Mouse (Mus musculus) limb, embryonic 11.5 days (tissue): ENCODE results near the gene Cyb5d1. TPM values are rescaled to one million over a fixed set of nuclear protein-coding genes. Genes with fewer than 3 reads are reported as not detected.
"Not testable (repeated sequence)": the region's sequence is repeated elsewhere in the genome, so short reads cannot be mapped to it uniquely, and the experiment has no call there.

Experiments
- ATAC-seq: fragments of 200-750 bp; cut with Nextera tagmentation; 2 replicates; pipeline ENCODE4 v1.8.0; 2017; ENCODE audit warnings: low read depth; ENCODE audit not compliant: insufficient number of reproducible peaks, low FRiP score, low TSS enrichment
- DNase-seq: peaks from one replicate; pipeline ENCODE4 v3.0.0-alpha.2; 2015; ENCODE audit warnings: low spot score
- H3K27ac ChIP-seq: fragments of 300-500 bp; sonication (generic); replicated peaks from 2 replicates; pipeline ENCODE4 v1.5.1; 2014; ENCODE audit warnings: low read depth, mild to moderate bottlenecking, low read length
- H3K27me3 ChIP-seq: fragments of 300-500 bp; sonication (generic); 2 replicates; pipeline ENCODE4 v1.6.1; 2014; ENCODE audit warnings: mild to moderate bottlenecking, low read length, mixed read lengths; ENCODE audit not compliant: control insufficient read depth, insufficient read depth
- H3K36me3 ChIP-seq: fragments of 300-500 bp; sonication (generic); 2 replicates; pipeline ENCODE4 v1.6.1; 2014; ENCODE audit warnings: mild to moderate bottlenecking, low read length, moderate library complexity, mixed read lengths; ENCODE audit not compliant: control insufficient read depth, insufficient read depth
- H3K4me1 ChIP-seq: fragments of 300-500 bp; sonication (generic); 2 replicates; pipeline ENCODE4 v1.6.1; 2014; ENCODE audit warnings: low read length, mixed read lengths; ENCODE audit not compliant: control insufficient read depth, insufficient read depth
- H3K4me2 ChIP-seq: fragments of 300-500 bp; sonication (generic); 2 replicates; pipeline ENCODE4 v1.6.1; 2014; ENCODE audit warnings: low read depth, mild to moderate bottlenecking, moderate library complexity; ENCODE audit not compliant: severe bottlenecking
- H3K4me3 ChIP-seq: fragments of 300-500 bp; sonication (generic); 2 replicates; pipeline ENCODE4 v1.5.1; 2014; ENCODE audit warnings: low read depth, low read length
- H3K9ac ChIP-seq: fragments of 300-500 bp; sonication (generic); 2 replicates; pipeline ENCODE4 v1.6.1; 2014; ENCODE audit warnings: mild to moderate bottlenecking, low read length
- H3K9me3 ChIP-seq: fragments of 300-500 bp; sonication (generic); 2 replicates; pipeline ENCODE4 v1.6.1; 2016; ENCODE audit warnings: low read length; ENCODE audit not compliant: control insufficient read depth
- WGBS: fragments of 180-500 bp; shearing (Covaris S2); extraction: QIAGEN DNeasy Blood & Tissue Kit; methylation state at CpG from one replicate; pipeline ENCODE4 v1.1.7; 2014; 5-methylcytosine and 5-hydroxymethylcytosine counted together
- polyA plus RNA-seq: library from polyadenylated mRNA; unstranded; fragments of >200 nt; fragmentation: Nextera tagmentation; extraction: Ambion mirVana; gene quantifications from 2 replicates; pipeline ENCODE4 v1.2.1, GENCODE M21; 2014

The Cyb5d1 gene
- 29.2 and 37.0 TPM in 2 replicates for polyA plus RNA-seq

DNA sequence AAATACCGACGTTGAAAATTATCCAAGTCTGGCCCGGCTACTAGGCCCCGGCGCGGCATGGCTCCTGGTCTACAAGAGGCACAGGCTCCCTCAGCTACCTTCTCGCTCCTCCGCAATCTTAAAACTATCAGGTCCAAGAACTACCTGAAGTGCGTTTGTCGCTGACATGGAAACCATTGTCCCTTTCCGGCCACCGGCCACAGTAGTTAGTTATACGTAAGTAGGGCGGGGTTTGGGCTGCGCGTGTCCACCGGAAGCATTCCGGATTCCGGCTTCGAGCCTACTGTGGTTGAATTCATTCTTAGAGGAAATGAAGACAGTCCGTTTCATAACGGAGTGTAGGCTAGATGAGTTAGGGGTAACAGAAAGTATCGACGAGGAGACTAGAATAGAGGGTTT lies at the start of gene Cyb5d1, which contains the start of gene Naa38:
TSS of gene Cyb5d1 (minus strand) at position 397 of the 399 bp plus-strand sequence.
TSS of gene Naa38 (plus strand) at position 253 of the 399 bp plus-strand sequence.
- peak within 1 kb of the TSS; percentile 90 for H3K27ac ChIP-seq
- not testable (repeated sequence) for H3K9me3 ChIP-seq, H3K36me3 ChIP-seq, H3K27me3 ChIP-seq
- H3K4me1 ChIP-seq = peaks cover 33% of the 10 kb centered on the region
- WGBS = under 1% methylated on average over 20 of the region's 24 CpGs
- peak; percentile 88 for DNase-seq
- H3K4me2 ChIP-seq = peak within 1 kb of the TSS; percentile 80
- ATAC-seq = peak; percentile 57
- H3K4me3 ChIP-seq = peak within 1 kb of the TSS; percentile 62
- peak within 1 kb of the TSS; percentile 90 for H3K9ac ChIP-seq

DNA sequence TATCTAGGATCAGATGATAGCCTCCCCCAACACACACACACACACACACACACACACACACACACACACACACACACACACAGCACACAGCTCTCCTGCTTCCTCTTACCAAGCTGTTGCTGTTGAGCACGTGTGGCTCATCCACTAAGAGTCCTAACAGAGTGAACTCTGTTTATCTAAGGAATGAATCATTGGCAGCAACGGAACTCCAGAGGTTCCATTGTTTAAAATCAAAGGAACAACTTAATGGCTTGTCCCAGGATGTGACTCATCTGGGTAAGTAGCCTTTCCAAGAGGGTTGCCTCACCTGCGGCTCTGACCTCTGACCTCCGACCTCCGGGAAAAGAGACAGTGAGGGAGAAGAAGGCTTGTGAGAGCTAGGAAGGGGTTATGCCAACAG lies 47.9 kb upstream of the Cyb5d1 start:
- Histone ChIP-seq H3K27ac (no peak overlapping the region), H3K9me3 (no peaks in the 10 kb centered on the region; the same call in 1 of the 2 replicates), H3K27me3 (no peaks in the 10 kb centered on the region), H3K36me3 (no peaks in the 10 kb centered on the region), H3K4me1 (no peaks in the 10 kb centered on the region), H3K4me3 (no peak overlapping the region), H3K9ac (no peak overlapping the region), H3K4me2 (no peak overlapping the region)
- DNase-seq = no peak
- WGBS = 37% methylated on average over 5 of the region's 5 CpGs
- no peak for ATAC-seq

DNA sequence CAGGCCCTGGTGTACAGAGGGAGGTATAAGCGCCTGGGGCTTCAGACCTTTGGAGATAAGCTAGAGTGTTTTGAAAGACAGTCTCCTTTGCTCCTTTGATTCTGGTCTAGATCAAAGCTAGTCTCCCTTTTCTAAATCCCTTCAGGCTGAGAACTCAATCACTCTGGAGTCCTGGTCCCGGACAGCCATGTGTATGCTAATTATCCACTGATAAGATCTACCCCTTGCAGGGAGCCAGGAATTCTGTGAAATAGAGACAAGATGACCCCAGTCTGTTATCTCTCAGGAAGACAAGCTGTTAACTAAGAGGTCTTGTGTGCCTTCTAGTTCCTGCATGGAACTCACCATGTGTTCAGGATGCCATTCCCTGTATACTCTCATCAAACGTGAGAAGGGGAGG lies 41.9 kb upstream of the Cyb5d1 start:
- Histone ChIP-seq H3K9ac (no peak overlapping the region), H3K27me3 (peaks cover 3% of the 10 kb centered on the region; the same call in 1 of the 2 replicates), H3K4me3 (no peak overlapping the region), H3K27ac (no peak overlapping the region), H3K4me1 (no peaks in the 10 kb centered on the region), H3K4me2 (no peak overlapping the region), H3K36me3 (no peaks in the 10 kb centered on the region), H3K9me3 (no peaks in the 10 kb centered on the region)
- no peak for ATAC-seq
- DNase-seq = no peak
- WGBS = 34% methylated on average over 3 of the region's 3 CpGs

DNA sequence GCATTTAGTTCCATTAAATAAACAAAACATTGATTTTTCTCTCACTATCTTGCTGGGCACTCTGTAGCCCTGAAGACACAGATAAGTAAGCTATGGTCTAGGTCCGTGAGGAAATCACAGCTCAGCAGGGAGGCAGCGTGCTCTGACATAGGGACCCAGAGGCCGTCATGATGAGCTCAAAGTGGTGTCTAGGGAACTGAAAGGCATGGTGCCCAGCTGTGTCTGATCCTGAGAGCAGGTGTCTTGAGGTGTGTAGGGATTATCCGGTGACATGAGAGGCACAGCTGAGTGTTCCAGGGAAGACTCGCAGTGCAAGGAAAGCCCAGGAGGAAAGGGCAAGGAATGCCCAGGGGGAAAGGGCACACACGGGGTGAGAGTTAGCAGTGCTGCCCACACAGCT lies 37.8 kb upstream of the Cyb5d1 start:
- Histone ChIP-seq H3K4me2 (no peak overlapping the region), H3K27me3 (peaks cover 3% of the 10 kb centered on the region; the same call in 1 of the 2 replicates), H3K36me3 (no peaks in the 10 kb centered on the region), H3K9ac (no peak overlapping the region), H3K4me1 (no peaks in the 10 kb centered on the region), H3K27ac (no peak overlapping the region), H3K4me3 (no peak overlapping the region), H3K9me3 (no peaks in the 10 kb centered on the region)
- WGBS = 64% methylated on average over 6 of the region's 6 CpGs
- DNase-seq (no peak), ATAC-seq (no peak)

DNA sequence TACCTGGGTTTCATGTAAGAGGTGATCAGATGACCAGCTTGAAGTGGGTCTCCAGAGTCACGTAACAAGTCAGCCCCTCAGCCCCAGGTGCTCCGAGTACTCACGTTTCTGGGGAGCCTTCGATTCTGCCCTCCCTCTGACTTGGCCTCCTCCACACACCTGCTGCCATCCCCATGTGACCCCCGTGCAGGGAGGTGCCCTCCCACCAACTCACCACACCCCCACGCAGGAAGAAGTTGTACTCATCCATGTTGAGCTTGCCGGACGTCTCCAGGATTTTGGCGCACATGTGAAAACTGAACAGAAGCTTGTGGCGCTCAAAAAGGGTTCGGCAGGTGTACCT lies 37.2 kb upstream of the Cyb5d1 start:
- Histone ChIP-seq H3K27ac (no peak overlapping the region), H3K9ac (no peak overlapping the region), H3K4me3 (no peak overlapping the region), H3K4me2 (no peak overlapping the region), H3K27me3 (peaks cover 3% of the 10 kb centered on the region; the same call in 1 of the 2 replicates), H3K36me3 (no peaks in the 10 kb centered on the region), H3K9me3 (no peaks in the 10 kb centered on the region), H3K4me1 (no peaks in the 10 kb centered on the region)
- ATAC-seq (no peak), DNase-seq (no peak)
- WGBS = 71% methylated on average over 11 of the region's 11 CpGs

- Histone ChIP-seq H3K36me3 (no peaks in the 10 kb centered on the region), H3K4me2 (no peak overlapping the region), H3K4me3 (no peak overlapping the region), H3K4me1 (no peaks in the 10 kb centered on the region), H3K27me3 (peaks cover 3% of the 10 kb centered on the region; the same call in 1 of the 2 replicates), H3K27ac (no peak overlapping the region), H3K9me3 (no peaks in the 10 kb centered on the region), H3K9ac (no peak overlapping the region)
- ATAC-seq (peak; percentile 33; the same call in 1 of the 2 replicates), DNase-seq (peak; percentile 77)
- WGBS = 40% methylated on average over 11 of the region's 11 CpGs
These were observed 36.6 kb upstream of the Cyb5d1 start for GRCm38 (mm10) chr11:69431829-69432639.

GRCm38 (mm10) chr11:69430631-69431030 lies 35.2 kb upstream of the Cyb5d1 start:
- Histone ChIP-seq H3K9me3 (no peaks in the 10 kb centered on the region), H3K4me3 (no peak overlapping the region), H3K4me1 (no peaks in the 10 kb centered on the region), H3K36me3 (no peaks in the 10 kb centered on the region), H3K27me3 (peaks cover 3% of the 10 kb centered on the region; the same call in 1 of the 2 replicates), H3K9ac (no peak overlapping the region), H3K27ac (no peak overlapping the region), H3K4me2 (no peak overlapping the region)
- DNase-seq (no peak), ATAC-seq (no peak)
- WGBS = 89% methylated on average over 15 of the region's 15 CpGs

DNA sequence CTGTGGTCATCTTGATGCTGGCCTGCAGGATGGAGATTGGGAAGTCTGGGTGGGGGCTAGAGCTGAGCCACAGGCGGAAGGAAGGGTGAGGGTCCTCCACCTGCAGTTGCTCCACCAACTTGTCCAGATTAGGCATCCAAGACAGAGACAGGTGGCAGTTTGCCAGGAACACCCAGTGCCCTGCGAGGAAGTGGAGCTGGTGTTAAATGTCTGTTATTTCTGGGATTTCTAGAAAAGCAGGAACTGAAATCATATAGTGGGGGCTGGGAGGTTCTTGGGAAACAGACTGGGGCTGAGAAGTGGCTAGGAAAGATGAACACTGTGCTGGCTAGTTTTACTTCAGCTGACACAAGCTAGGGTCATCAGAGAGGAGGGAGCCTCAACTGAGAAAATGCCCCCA lies 33.9 kb upstream of the Cyb5d1 start:
- Histone ChIP-seq H3K4me2 (no peak overlapping the region), H3K4me1 (no peaks in the 10 kb centered on the region), H3K36me3 (no peaks in the 10 kb centered on the region), H3K9me3 (no peaks in the 10 kb centered on the region), H3K27me3 (no peaks in the 10 kb centered on the region), H3K27ac (no peak overlapping the region), H3K9ac (no peak overlapping the region), H3K4me3 (no peak overlapping the region)
- WGBS = 65% methylated on average over 2 of the region's 2 CpGs
- ATAC-seq (0 out of 2 replicates have a peak, but pooled peaks have one; percentile 2), DNase-seq (no peak)
